Comparison of ENCODE assay signal across 10 mouse cellular contexts in genomic region chr1:88806960-88807359, GRCm38 (mm10).
DNase-seq lines count a peak whose midpoint lies in the region; ATAC-seq lines count a peak whose summit lies in the region.
"Had no signal": no experiment of that assay in that cellular context is flagged by ENCODE, and none has a peak within 500 bp of the region (broad histone marks: within the 10 kb centered on the region; RNA-seq: fewer than 3 reads in every experiment).

No protein-coding gene starts in this region.

- no peaks in the 10 kb centered on the region for H3K4me1 ChIP-seq in forebrain, embryonic 15.5 days
- H3K4me1 ChIP-seq: heart, embryonic 13.5 days; lung, embryonic 15.5 days had no signal

- ATAC-seq in forebrain, embryonic 15.5 days (replicated peaks): no peak

- no peak overlapping the region for H3K4me2 ChIP-seq in forebrain, embryonic 15.5 days (replicated peaks)
- H3K4me2 ChIP-seq: heart, embryonic 13.5 days; lung, embryonic 15.5 days had no signal

- H3K9ac ChIP-seq in forebrain, embryonic 15.5 days (replicated peaks): no peak overlapping the region
- H3K9ac ChIP-seq: heart, embryonic 13.5 days; lung, embryonic 15.5 days had no signal

- H3K4me3 ChIP-seq in forebrain, embryonic 15.5 days: no peak overlapping the region
- H3K4me3 ChIP-seq: heart, embryonic 13.5 days; lung, embryonic 15.5 days had no signal

- peak; percentile 56 for DNase-seq in layer of hippocampus, adult 11-12 months (ENCODE audit: low spot score)
- DNase-seq in layer of hippocampus, adult 9-10 months (ENCODE audit: low spot score): no peak
- peak; percentile 80 for DNase-seq in ES-CJ7 (ENCODE audit: low read depth, low spot score)
- DNase-seq in adrenal gland, postnatal 10 days: peak; percentile 68
- DNase-seq in heart, postnatal 4 days: peak; percentile 32
- DNase-seq in lung, postnatal 25 days (ENCODE audit: low spot score): peak; percentile 8
- DNase-seq in urinary bladder, postnatal 10 days (ENCODE audit: low spot score): no peak

- no peak overlapping the region for H3K27ac ChIP-seq in forebrain, embryonic 15.5 days (replicated peaks)
- H3K27ac ChIP-seq: heart, embryonic 13.5 days; lung, embryonic 15.5 days had no signal

- no peaks in the 10 kb centered on the region for H3K9me3 ChIP-seq in forebrain, embryonic 15.5 days
- H3K9me3 ChIP-seq: lung, embryonic 15.5 days had no signal

- no peaks in the 10 kb centered on the region for H3K27me3 ChIP-seq in forebrain, embryonic 15.5 days
- H3K27me3 ChIP-seq: heart, embryonic 13.5 days; lung, embryonic 15.5 days had no signal

- WGBS in forebrain, embryonic 15.5 days: 62% methylated on average over 6 of the region's 6 CpGs

- no peaks in the 10 kb centered on the region for H3K36me3 ChIP-seq in forebrain, embryonic 15.5 days
- H3K36me3 ChIP-seq: heart, embryonic 13.5 days; lung, embryonic 15.5 days had no signal

Comparison
In these comparisons a context has a peak if more than half of its experiments do, and no peak if none do; other contexts are left out.
1. DNase-seq: peak in layer of hippocampus, adult 11-12 months (single experiment), ES-CJ7 (single experiment), adrenal gland, postnatal 10 days (single experiment), heart, postnatal 4 days (single experiment) and lung, postnatal 25 days (single experiment); none in layer of hippocampus, adult 9-10 months (single experiment) and urinary bladder, postnatal 10 days (single experiment).